Mouse (Mus musculus) small intestine, adult 2 months (tissue): ENCODE measurements around the gene Adm2. TPM values are rescaled to one million over a fixed set of nuclear protein-coding genes. Genes with fewer than 3 reads are reported as not detected.

Experiments used
- H3K27ac ChIP-seq: fragments of 200-500 bp; 2 replicates; pipeline ENCODE4 v1.5.1; 2012; ENCODE audit warnings: low read depth, low read length, control low read depth, inconsistent platforms; ENCODE audit not compliant: insufficient read depth
- H3K27me3 ChIP-seq: fragments of 200-500 bp; 2 replicates; pipeline ENCODE4 v1.6.1; 2012; ENCODE audit warnings: mild to moderate bottlenecking, moderate library complexity, low read length, inconsistent platforms; ENCODE audit not compliant: control insufficient read depth, insufficient read depth
- H3K36me3 ChIP-seq: fragments of 200-500 bp; 2 replicates; pipeline ENCODE4 v1.6.1; 2012; ENCODE audit warnings: mild to moderate bottlenecking, low read length, control low read depth, inconsistent platforms; ENCODE audit not compliant: control insufficient read depth, insufficient read depth
- H3K4me1 ChIP-seq: fragments of 200-500 bp; 2 replicates; pipeline ENCODE4 v1.6.1; 2012; ENCODE audit warnings: low read length, inconsistent platforms, mixed read lengths; ENCODE audit not compliant: control insufficient read depth, insufficient read depth, insufficient read length
- H3K4me3 ChIP-seq: fragments of 200-500 bp; 2 replicates; pipeline ENCODE4 v1.5.1; 2012; ENCODE audit warnings: low read depth, mild to moderate bottlenecking, control low read depth, inconsistent platforms, low read length, moderate library complexity
- CTCF ChIP-seq: fragments of 200-500 bp; IDR thresholded peaks from 2 replicates; pipeline ENCODE4 v1.5.1; 2012; ENCODE audit warnings: low read depth, mild to moderate bottlenecking, control low read depth, inconsistent platforms, low read length, moderate library complexity, mixed read lengths; ENCODE audit not compliant: insufficient replicate concordance, insufficient read length; ENCODE audit errors: extremely low read depth
- POLR2A ChIP-seq: fragments of 200-500 bp; IDR thresholded peaks from 2 replicates; pipeline ENCODE4 v1.6.1; 2012; ENCODE audit warnings: low read depth, mild to moderate bottlenecking, control low read depth, inconsistent platforms, low read length, moderate library complexity
- WGBS: fragments of 180-500 bp; shearing (Covaris S2); methylation state at CpG from one replicate; pipeline ENCODE4 v1.1.7; 2018; 5-methylcytosine and 5-hydroxymethylcytosine counted together
- polyA plus RNA-seq: library from polyadenylated mRNA; depleted of rRNA; stranded (reverse); fragments of >200 nt; gene quantifications from 2 replicates; pipeline ENCODE4 v1.2.3, GENCODE M21; 2012

The Adm2 gene
- polyA plus RNA-seq, 1 experiment: 0.98 TPM

DNA sequence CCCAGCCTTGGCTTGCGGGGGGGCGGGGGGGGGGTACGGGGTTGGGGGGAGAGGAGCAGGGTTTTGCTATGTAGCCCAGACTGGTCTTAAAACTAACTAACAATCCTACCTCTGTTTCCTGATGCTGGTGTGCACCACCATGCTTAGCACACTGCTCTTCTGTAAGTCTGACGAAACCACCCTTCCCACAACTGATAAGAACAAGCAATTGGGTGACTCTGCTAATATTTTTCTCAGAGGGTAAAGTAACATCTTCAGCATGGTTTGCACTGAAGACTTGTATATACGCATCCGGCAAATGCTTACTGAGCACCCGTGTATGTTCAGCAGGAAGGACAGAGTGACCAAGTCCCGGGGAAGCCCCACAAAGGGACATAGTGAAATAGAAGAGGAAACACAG, 1.3 kb upstream of the Adm2 start:
- no peak for TF ChIP-seq CTCF
- no peak for TF ChIP-seq POLR2A
- H3K27ac ChIP-seq: no peak overlapping the region
- peaks cover 8% of the 10 kb centered on the region for H3K4me1 ChIP-seq
- H3K27me3 ChIP-seq: peaks cover 9% of the 10 kb centered on the region; the same call in 1 of the 2 replicates
- no peaks in the 10 kb centered on the region for H3K36me3 ChIP-seq
- H3K4me3 ChIP-seq: no peak overlapping the region
- 58% methylated on average over 8 of the region's 8 CpGs for WGBS

- H3K4me3 ChIP-seq: no peak overlapping the region
- WGBS: 85% methylated on average over 4 of the region's 4 CpGs
Measured at GRCm38 (mm10) chr15:89323656-89324055, 1.1 kb downstream of the Adm2 start.

GRCm38 (mm10) chr15:89326441-89326840, 3.9 kb downstream of the Adm2 start:
- no peak overlapping the region for H3K4me3 ChIP-seq
- TF ChIP-seq CTCF: no peak
- TF ChIP-seq POLR2A: no peak
- 73% methylated on average over 5 of the region's 5 CpGs for WGBS
- no peaks in the 10 kb centered on the region for H3K36me3 ChIP-seq
- H3K27me3 ChIP-seq: peaks cover 9% of the 10 kb centered on the region; the same call in 1 of the 2 replicates
- H3K27ac ChIP-seq: no peak overlapping the region
- H3K4me1 ChIP-seq: peaks cover 8% of the 10 kb centered on the region

More at GRCm38 (mm10) chr15:89323656-89324055, 1.1 kb downstream of the Adm2 start:
- Histone ChIP-seq H3K27ac (no peak overlapping the region), H3K27me3 (peaks cover 9% of the 10 kb centered on the region; the same call in 1 of the 2 replicates), H3K4me1 (peaks cover 8% of the 10 kb centered on the region), H3K36me3 (no peaks in the 10 kb centered on the region)
- TF ChIP-seq CTCF (no peak), POLR2A (no peak)

- TF ChIP-seq POLR2A (no peak), CTCF (no peak)
- H3K4me3 ChIP-seq: no peak within 1 kb of the TSS
- H3K4me1 ChIP-seq: no peaks in the 10 kb centered on the region
- H3K27ac ChIP-seq: no peak within 1 kb of the TSS
- H3K27me3 ChIP-seq: no peaks in the 10 kb centered on the region; the same call in 1 of the 2 replicates
- no peaks in the 10 kb centered on the region for H3K36me3 ChIP-seq
- 85% methylated on average over 7 of the region's 7 CpGs for WGBS
Measured at GRCm38 (mm10) chr15:89334271-89334670, 11.8 kb downstream of the Adm2 start, which contains the start of gene Miox. TSS of gene Miox (plus strand) at chr15:89334398.

- Histone ChIP-seq H3K27me3 (no peaks in the 10 kb centered on the region; the same call in 1 of the 2 replicates), H3K4me1 (peaks cover 2% of the 10 kb centered on the region; the same call in 1 of the 2 replicates), H3K36me3 (no peaks in the 10 kb centered on the region), H3K4me3 (no peak overlapping the region), H3K27ac (no peak overlapping the region)
- WGBS: 67% methylated on average over 17 of the region's 17 CpGs
- TF ChIP-seq CTCF: no peak
- no peak for TF ChIP-seq POLR2A
Measured at GRCm38 (mm10) chr15:89334774-89335537, 12.4 kb downstream of the Adm2 start.

DNA sequence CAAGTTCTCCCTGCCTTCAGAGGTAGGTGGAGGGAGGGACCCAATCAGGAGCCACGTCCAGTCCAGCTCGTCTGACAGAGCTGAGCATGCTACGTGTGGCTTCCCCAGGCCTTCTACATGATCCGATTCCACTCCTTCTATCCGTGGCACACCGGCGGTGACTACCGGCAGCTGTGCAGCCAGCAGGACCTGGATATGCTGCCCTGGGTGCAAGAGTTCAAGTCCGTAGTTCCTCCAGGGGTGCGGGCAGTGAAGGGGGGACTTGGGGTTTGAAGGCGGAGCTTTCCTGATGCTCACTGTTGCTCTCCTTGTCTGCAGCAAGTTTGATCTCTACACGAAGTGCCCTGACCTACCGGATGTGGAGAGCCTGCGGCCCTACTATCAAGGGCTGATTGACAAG, 13.9 kb downstream of the Adm2 start:
- no peak for TF ChIP-seq CTCF
- TF ChIP-seq POLR2A: no peak
- Histone ChIP-seq H3K36me3 (no peaks in the 10 kb centered on the region), H3K4me3 (no peak overlapping the region), H3K27me3 (no peaks in the 10 kb centered on the region; the same call in 1 of the 2 replicates), H3K27ac (no peak overlapping the region), H3K4me1 (peaks cover 2% of the 10 kb centered on the region; the same call in 1 of the 2 replicates)
- WGBS: 76% methylated on average over 14 of the region's 14 CpGs

DNA sequence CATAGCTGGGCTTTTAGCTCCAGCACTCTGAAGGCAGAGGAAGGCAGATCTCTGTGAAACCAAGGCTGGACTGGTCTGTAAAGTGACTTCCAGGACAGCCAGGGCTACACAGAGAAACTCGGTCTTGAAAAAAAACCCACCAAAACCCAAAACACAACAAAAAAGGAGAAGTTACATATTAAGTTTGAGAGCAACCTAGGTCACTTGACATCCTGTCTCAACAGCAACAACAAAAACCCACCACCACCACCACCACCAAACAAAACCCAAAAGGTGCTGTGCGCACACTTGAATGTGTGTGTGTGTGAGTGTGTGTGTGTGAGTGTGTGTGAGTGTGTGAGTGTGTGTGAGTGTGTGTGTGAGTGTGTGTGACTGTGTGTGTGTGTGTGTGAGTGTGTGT, 17.2 kb downstream of the Adm2 start:
- Histone ChIP-seq H3K27ac (0 out of 2 replicates have a peak overlapping the region, but pooled peaks have one; percentile 3), H3K36me3 (no peaks in the 10 kb centered on the region), H3K4me3 (no peak overlapping the region), H3K27me3 (no peaks in the 10 kb centered on the region), H3K4me1 (peaks cover 2% of the 10 kb centered on the region; the same call in 1 of the 2 replicates)
- 72% methylated on average over 2 of the region's 2 CpGs for WGBS
- TF ChIP-seq POLR2A (no peak), CTCF (no peak)
